Mouse (Mus musculus) liver, adult (tissue): ENCODE data around the gene Ccdc144b.

Source experiments
- GATA4 ChIP-seq: IDR thresholded peaks from 2 replicates; pipeline ENCODE4 v1.6.1; 2014; ENCODE audit warnings: mild to moderate bottlenecking, low read length; ENCODE audit not compliant: insufficient replicate concordance

Gene Ccdc144b

GRCm38 (mm10) chr3:36060096-36060850 lies 6.9 kb upstream of the Ccdc144b start:
- no peak for TF ChIP-seq GATA4

GRCm38 (mm10) chr3:36049106-36049505 lies 4.2 kb downstream of the Ccdc144b start:
- no peak for TF ChIP-seq GATA4

DNA sequence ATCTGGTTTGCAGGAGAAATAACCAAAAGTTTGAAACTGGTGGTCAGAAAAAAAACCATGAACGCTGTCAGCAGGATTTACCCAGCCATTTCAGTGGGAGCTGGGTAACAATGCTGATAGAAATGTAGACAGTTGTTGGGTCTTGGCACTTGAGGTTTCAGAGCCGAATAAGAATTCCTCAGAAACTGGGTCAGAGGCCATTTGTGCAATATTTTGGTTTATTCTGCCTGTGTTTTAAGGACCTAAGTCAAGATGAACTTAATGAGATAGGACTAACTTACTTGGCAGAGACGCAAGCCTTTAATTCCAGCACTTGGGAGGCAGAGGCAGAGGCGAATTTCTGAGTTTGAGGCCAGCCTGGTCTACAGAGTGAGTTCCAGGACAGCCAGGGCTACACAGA lies 8.3 kb downstream of the Ccdc144b start:
- TF ChIP-seq GATA4, result no peak

DNA sequence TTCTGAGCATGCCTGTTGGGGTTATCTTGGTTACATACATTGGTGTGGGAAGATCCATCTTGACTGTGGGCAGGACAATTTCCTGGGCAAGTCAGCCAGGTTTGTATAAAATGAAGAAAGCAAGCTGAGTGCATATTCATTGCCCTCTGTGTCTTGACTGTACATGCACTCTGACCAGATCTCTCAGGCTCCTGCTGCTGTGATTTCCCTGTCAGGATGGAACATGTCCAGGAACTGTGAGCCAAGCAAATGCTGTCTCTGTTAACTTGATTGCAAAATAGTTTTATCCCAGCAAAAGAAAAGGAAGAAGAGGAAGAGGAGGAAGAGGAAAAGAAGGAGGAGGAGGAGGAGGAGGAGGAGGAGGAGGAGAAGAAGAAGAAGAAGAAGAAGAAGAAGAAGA lies 8.8 kb downstream of the Ccdc144b start:
- no peak for TF ChIP-seq GATA4

GRCm38 (mm10) chr3:36031740-36032510 lies 21.4 kb downstream of the Ccdc144b start:
- TF ChIP-seq GATA4, result no peak

DNA sequence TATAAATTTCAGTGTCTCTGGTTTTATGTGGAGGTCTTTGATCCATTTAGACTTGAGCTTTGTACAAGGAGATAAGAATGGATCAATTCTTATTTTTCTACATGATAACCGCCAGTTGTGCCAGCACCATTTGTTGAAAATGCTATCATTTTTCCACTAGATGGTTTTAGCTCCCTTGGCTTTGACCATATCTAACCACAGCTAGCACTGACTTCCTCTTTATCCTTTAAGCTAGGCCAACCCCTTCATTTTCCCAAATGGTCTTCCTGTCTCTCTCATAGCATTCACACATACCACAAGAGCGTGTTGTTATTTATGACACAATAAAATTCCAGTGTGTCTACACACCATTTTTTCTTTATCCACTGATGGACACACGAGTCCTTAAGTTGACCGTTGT lies 23.4 kb downstream of the Ccdc144b start:
- no peak for TF ChIP-seq GATA4

- no peak for TF ChIP-seq GATA4
Measured at GRCm38 (mm10) chr3:36025732-36026131, 27.6 kb downstream of the Ccdc144b start.

GRCm38 (mm10) chr3:36011239-36011638 lies 42.1 kb downstream of the Ccdc144b start:
- no peak for TF ChIP-seq GATA4

DNA sequence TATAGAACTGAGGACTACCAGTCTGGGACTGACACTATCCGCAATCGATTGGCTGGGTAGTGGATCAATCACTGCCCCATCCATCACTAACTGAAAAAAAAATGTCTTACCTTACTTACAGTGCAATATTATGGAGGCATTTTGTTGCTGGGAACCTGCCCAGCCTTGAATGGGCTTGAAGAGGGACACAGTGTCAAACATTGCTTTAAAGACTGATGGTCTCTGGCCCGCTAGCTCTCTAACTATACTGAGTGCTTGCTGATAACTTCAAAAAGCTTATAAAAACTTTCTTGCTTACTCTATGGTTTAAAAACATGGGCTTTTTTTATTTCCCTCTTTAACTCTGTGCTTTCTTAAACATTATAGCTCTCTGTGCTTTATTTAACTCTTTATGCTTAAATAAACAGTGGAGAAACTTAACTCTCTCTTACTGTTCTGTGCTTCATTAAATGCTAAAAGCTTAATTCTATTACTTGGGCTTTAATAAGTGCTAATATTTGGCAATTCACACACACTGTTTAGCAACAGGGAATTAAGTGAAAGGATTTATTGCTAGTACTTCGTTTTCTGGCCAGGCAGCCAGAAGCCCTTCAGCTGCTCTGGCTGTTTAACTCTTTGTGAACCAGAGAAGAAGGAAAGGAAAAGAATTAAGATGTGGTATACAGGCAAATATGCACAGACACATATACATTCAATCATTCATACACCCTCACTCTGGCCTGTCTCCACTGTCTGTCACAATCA lies 44.8 kb downstream of the Ccdc144b start:
- no peak for TF ChIP-seq GATA4

GRCm38 (mm10) chr3:36004028-36004895 lies 49.1 kb downstream of the Ccdc144b start:
- no peak for TF ChIP-seq GATA4

- no peak; the same call in 1 of the 2 replicates for TF ChIP-seq GATA4
Measured at GRCm38 (mm10) chr3:36000275-36001239, 52.8 kb downstream of the Ccdc144b start, which contains the start of gene Mccc1. Gene Mccc1 (minus strand): TSS chr3:36000678.

GRCm38 (mm10) chr3:35994552-35995531 lies 58.5 kb downstream of the Ccdc144b start:
- TF ChIP-seq GATA4, result no peak
